9 mouse cellular contexts compared by ENCODE assay signal in genomic region chr6:54327626-54328003, GRCm38 (mm10). TPM values are rescaled to one million over a fixed set of nuclear protein-coding genes. Genes with fewer than 3 reads are reported as not detected.
DNase-seq lines count a peak whose midpoint lies in the region; ATAC-seq and TF ChIP-seq lines count a peak whose summit lies in the region.
"Had no signal": no experiment of that assay in that cellular context is flagged by ENCODE, and none has a peak within 500 bp of the region (broad histone marks: within the 10 kb centered on the region; RNA-seq: fewer than 3 reads in every experiment).

No protein-coding gene starts in this region.

- no peaks in the 10 kb centered on the region for H3K36me3 ChIP-seq in ES-E14 (ENCODE audit: control insufficient read depth, insufficient read depth, low read length, poor library complexity, severe bottlenecking)
- no peaks in the 10 kb centered on the region for H3K36me3 ChIP-seq in lung, embryonic 14.5 days (ENCODE audit: insufficient read depth)

- no peaks in the 10 kb centered on the region for H3K9me3 ChIP-seq in ES-E14 (ENCODE audit: control insufficient read depth, insufficient read depth, low read depth, low read length)
- H3K9me3 ChIP-seq in lung, embryonic 14.5 days (ENCODE audit: low read depth, low read length): no peaks in the 10 kb centered on the region

- WGBS in cerebellum, adult 2 months: 1% methylated on average over 28 of the region's 28 CpGs
- WGBS in lung, embryonic 14.5 days: under 1% methylated on average over 28 of the region's 28 CpGs
- WGBS in olfactory bulb, adult 2 months: under 1% methylated on average over 28 of the region's 28 CpGs

- peak overlapping the region; percentile 76 for H3K4me2 ChIP-seq in lung, embryonic 14.5 days

- DNase-seq in ES-E14 (ENCODE audit: low read depth, low spot score): no peak
- peak; percentile 71 to 77 for DNase-seq in cerebellum, adult 2 months
- DNase-seq in forelimb bud, embryonic 11.5 days (ENCODE audit: low read depth, low spot score): peak; percentile 24
- DNase-seq in heart, postnatal 36 days: peak; percentile 64 to 68
- DNase-seq in layer of hippocampus, adult 18-20 months (ENCODE audit: low spot score in 2 of 2): peak; percentile 7 to 39
- peak; percentile 80 for DNase-seq in lung, embryonic 14.5 days
- DNase-seq in urinary bladder, postnatal 36 days (ENCODE audit: low spot score in 2 of 2): peak; percentile 33 to 66

- no peak for TF ChIP-seq POLR2A in cerebellum, adult 2 months (IDR thresholded peaks at IDR 0.05; ENCODE audit: borderline replicate concordance, insufficient read depth, low read length)
- TF ChIP-seq POLR2A in olfactory bulb, adult 2 months (IDR thresholded peaks at IDR 0.05; ENCODE audit: insufficient read depth, low read depth, low read length): no peak

- no peak for TF ChIP-seq CTCF in cerebellum, adult 2 months (IDR thresholded peaks at IDR 0.05; ENCODE audit: borderline replicate concordance, insufficient read depth, low read depth, low read length)
- no peak for TF ChIP-seq CTCF in lung, embryonic 14.5 days (IDR thresholded peaks at IDR 0.05; ENCODE audit: low read depth)
- no peak for TF ChIP-seq CTCF in olfactory bulb, adult 2 months (IDR thresholded peaks at IDR 0.05; ENCODE audit: insufficient read depth, low read depth, low read length)

- H3K4me1 ChIP-seq in ES-E14 (ENCODE audit: control insufficient read depth in 2 of 2, insufficient read depth in 2 of 2, low read length in 2 of 2, poor library complexity in 1 of 2): 0 out of 4 replicates have a peak, but pooled peaks cover 0 to 3% of the 10 kb centered on the region in 2 experiments
- H3K4me1 ChIP-seq in cerebellum, adult 2 months (ENCODE audit: control insufficient read depth, insufficient read depth, low read length): no peaks in the 10 kb centered on the region
- H3K4me1 ChIP-seq in lung, embryonic 14.5 days (ENCODE audit: insufficient read depth): peaks cover 6% of the 10 kb centered on the region; the same call in 1 of the 2 replicates
- H3K4me1 ChIP-seq in olfactory bulb, adult 2 months (ENCODE audit: control insufficient read depth, insufficient read depth, low read length): peaks cover 14% of the 10 kb centered on the region

- peak overlapping the region; percentile 41 to 77 for H3K4me3 ChIP-seq in ES-E14 (ENCODE audit: insufficient read depth in 1 of 2, low read depth in 1 of 2, low read length in 2 of 2, poor library complexity in 1 of 2, severe bottlenecking in 1 of 2)
- peak overlapping the region; percentile 75 for H3K4me3 ChIP-seq in cerebellum, adult 2 months (replicated peaks; ENCODE audit: insufficient read depth, low read depth, low read length)
- peak overlapping the region; percentile 45 for H3K4me3 ChIP-seq in lung, embryonic 14.5 days (ENCODE audit: low read depth, low read length)
- peak overlapping the region; percentile 51 for H3K4me3 ChIP-seq in olfactory bulb, adult 2 months (ENCODE audit: insufficient read depth, low read depth, low read length)

- ATAC-seq in lung, embryonic 14.5 days (ENCODE audit: insufficient read depth): peak; percentile 50; the same call in 1 of the 2 replicates

- H3K27me3 ChIP-seq in cerebellum, adult 2 months (ENCODE audit: control insufficient read depth, insufficient read depth, low read length): no peaks in the 10 kb centered on the region
- H3K27me3 ChIP-seq in lung, embryonic 14.5 days (ENCODE audit: insufficient read depth, low read length): peaks cover 19% of the 10 kb centered on the region

- intact Hi-C loops in heart, postnatal 36 days (cut with DNase I): loop anchor here (2.0 to 5.0 kb wide), 2 partner anchors 41 to 70 kb away; no protein-coding TSS in a partner anchor

- H3K27ac ChIP-seq in ES-E14 (ENCODE audit: insufficient read depth, low read depth, low read length, poor library complexity, severe bottlenecking): no peak overlapping the region
- no peak overlapping the region for H3K27ac ChIP-seq in cerebellum, adult 2 months (ENCODE audit: insufficient read depth, low read length)
- H3K27ac ChIP-seq in lung, embryonic 14.5 days (ENCODE audit: low read depth): no peak overlapping the region
- H3K27ac ChIP-seq in olfactory bulb, adult 2 months (ENCODE audit: insufficient read depth, low read depth, low read length): no peak overlapping the region

- in situ Hi-C loops in ES-E14 (cut with MboI; ENCODE audit: low sequenced_read_pairs in 2 of 2, unreplicated experiment in 2 of 2): no loop called here

- no peak overlapping the region for H3K9ac ChIP-seq in ES-E14 (ENCODE audit: insufficient read depth, low read depth, low read length, poor library complexity, severe bottlenecking)
- H3K9ac ChIP-seq in lung, embryonic 14.5 days: peak overlapping the region; percentile 45

TF ChIP-seq in ES-E14, 5 proteins besides CTCF, POLR2A, EP300 and RAD21:
- TF ChIP-seq ZC3H11A (IDR thresholded peaks at IDR 0.05; ENCODE audit: borderline replicate concordance, low read depth, low read length) (no peak), MAFK (IDR thresholded peaks at IDR 0.05; ENCODE audit: insufficient read depth, low read depth, low read length) (no peak), ZNF384 (IDR thresholded peaks at IDR 0.05; ENCODE audit: low read depth, low read length) (no peak), CHD2 (IDR thresholded peaks at IDR 0.05; ENCODE audit: low read depth, low read length) (no peak), HCFC1 (IDR thresholded peaks at IDR 0.05; ENCODE audit: borderline replicate concordance, insufficient read depth, low read length) (no peak)

RNA-seq across cellular contexts. Expression of gene Prr15, which starts 2.0 kb away (rescaled TPM):
- total RNA-seq in ES-E14 (2012; rRNA removed): 0.32 and 0.36 TPM in 2 replicates
- 1.9 and 2.7 TPM in 2 replicates for polyA plus RNA-seq in cerebellum, adult 2 months (2012; rRNA removed)
- total RNA-seq in heart, postnatal 36 days (2021): 1 to 10 TPM; 1.7 to 2.2 TPM
- total RNA-seq in layer of hippocampus, adult 18-20 months (2021): 1 to 10 TPM in 1 of 2 experiments, under 1 TPM in 1; 0.74 to 1.0 TPM
- polyA plus RNA-seq in lung, embryonic 14.5 days (2014; fragmentation: Nextera tagmentation; extraction: Ambion mirVana): 1.7 and 2.3 TPM in 2 replicates
- polyA plus RNA-seq in olfactory bulb, adult 2 months (2012; ENCODE audit: insufficient read depth, insufficient read length, low replicate concordance, missing spikeins): not detected in 2 replicates
- total RNA-seq: MEL had no signal
